Comparison of ENCODE assay signal across 9 mouse cellular contexts in the genomic region with DNA sequence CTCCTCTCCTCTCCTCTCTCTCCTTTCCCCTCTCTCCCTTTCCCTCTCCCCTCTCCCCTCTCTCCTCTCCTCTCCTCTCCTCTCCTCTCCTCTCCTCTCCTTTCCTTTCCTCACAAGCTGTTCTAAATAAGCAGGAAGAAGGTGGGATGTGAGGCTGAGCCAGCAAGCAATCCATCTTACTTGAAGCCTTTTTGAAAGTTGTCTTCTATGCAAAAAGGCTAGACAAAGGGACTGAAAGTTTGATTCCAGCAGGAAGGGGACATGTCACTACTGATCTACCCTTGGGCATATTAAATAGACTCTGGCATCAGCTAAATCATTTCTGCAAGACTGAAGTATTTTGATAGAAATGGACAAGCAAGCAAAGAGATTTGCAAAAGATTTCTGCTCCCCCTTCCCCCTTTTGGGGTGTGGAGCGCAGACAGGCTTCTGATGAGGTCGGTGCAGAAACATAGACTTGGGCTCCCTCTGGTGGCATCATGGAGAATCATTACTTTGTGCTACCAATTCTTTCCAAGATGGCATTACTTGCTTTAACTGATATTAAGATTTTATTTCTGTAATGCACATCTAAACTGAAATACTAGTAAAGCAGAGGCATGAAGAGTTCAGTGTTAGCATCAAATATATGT.
DNase-seq lines count a peak whose midpoint lies in the region; ATAC-seq and TF ChIP-seq lines count a peak whose summit lies in the region.
"Had no signal": no experiment of that assay in that cellular context is flagged by ENCODE, and none has a peak within 500 bp of the region (broad histone marks: within the 10 kb centered on the region; RNA-seq: fewer than 3 reads in every experiment).

No protein-coding gene starts in this region.

- H3K9me3 ChIP-seq in heart, embryonic 10.5 days, result no peaks in the 10 kb centered on the region
- H3K9me3 ChIP-seq in heart, embryonic 11.5 days (replicated peaks; ENCODE audit: control insufficient read depth, low read length), result no peaks in the 10 kb centered on the region
- no peaks in the 10 kb centered on the region for H3K9me3 ChIP-seq in CH12.LX (replicated peaks; ENCODE audit: low read length)
- no peaks in the 10 kb centered on the region for H3K9me3 ChIP-seq in midbrain, embryonic 13.5 days
- H3K9me3 ChIP-seq: liver, embryonic 13.5 days had no signal

- no peak overlapping the region for H3K4me2 ChIP-seq in heart, embryonic 11.5 days
- H3K4me2 ChIP-seq in CH12.LX (ENCODE audit: insufficient read depth, low read depth, poor library complexity, severe bottlenecking), result peak overlapping the region; percentile 21; the same call in 1 of the 2 replicates
- H3K4me2 ChIP-seq in midbrain, embryonic 13.5 days (replicated peaks), result no peak overlapping the region
- H3K4me2 ChIP-seq: liver, embryonic 13.5 days had no signal

- H3K4me3 ChIP-seq in heart, embryonic 10.5 days, result no peak overlapping the region
- H3K4me3 ChIP-seq in heart, embryonic 11.5 days (ENCODE audit: low read depth, low read length), result no peak overlapping the region
- H3K4me3 ChIP-seq in CH12.LX (replicated peaks in 1 of 3; ENCODE audit: low read depth in 2 of 3, low read length in 2 of 3, poor library complexity in 1 of 3), result no peak overlapping the region
- H3K4me3 ChIP-seq in layer of hippocampus, adult 2 months, result no peak overlapping the region
- H3K4me3 ChIP-seq in midbrain, embryonic 13.5 days (replicated peaks), result no peak overlapping the region
- H3K4me3 ChIP-seq: liver, embryonic 13.5 days had no signal

- in situ Hi-C loops in CH12.LX (cut with MboI; ENCODE audit: low pct_ligation_motif_present, low pct_unique_long_range_greater_than_20kb, low sequenced_read_pairs), result no loop called here

- peak; percentile 58 to 70; a peak in 3 of 4 replicates for TF ChIP-seq CTCF in CH12.LX (conservative IDR thresholded peaks at IDR 0.05 in 1 of 2, IDR thresholded peaks at IDR 0.05 in 1 of 2; ENCODE audit: low read depth in 2 of 2, low read length in 2 of 2)
- TF ChIP-seq CTCF in layer of hippocampus, adult 2 months (conservative IDR thresholded peaks at IDR 0.05), result peak; percentile 89

- TF ChIP-seq RAD21 in CH12.LX (IDR thresholded peaks at IDR 0.05; ENCODE audit: low read depth, low read length), result peak; percentile 58

- H3K36me3 ChIP-seq in heart, embryonic 10.5 days, result no peaks in the 10 kb centered on the region
- H3K36me3 ChIP-seq in heart, embryonic 11.5 days (ENCODE audit: control insufficient read depth, insufficient read depth, low read length), result no peaks in the 10 kb centered on the region
- H3K36me3 ChIP-seq in CH12.LX (replicated peaks in 1 of 2; ENCODE audit: control insufficient read depth in 1 of 2, insufficient read depth in 1 of 2, low read length in 1 of 2), result no peaks in the 10 kb centered on the region
- no peaks in the 10 kb centered on the region for H3K36me3 ChIP-seq in midbrain, embryonic 13.5 days
- H3K36me3 ChIP-seq: liver, embryonic 13.5 days had no signal

- H3K9ac ChIP-seq in heart, embryonic 11.5 days (ENCODE audit: low read depth, low read length), result no peak overlapping the region
- no peak overlapping the region for H3K9ac ChIP-seq in CH12.LX (ENCODE audit: insufficient read depth, low read depth)
- no peak overlapping the region for H3K9ac ChIP-seq in midbrain, embryonic 13.5 days (replicated peaks)
- H3K9ac ChIP-seq: liver, embryonic 13.5 days had no signal

- peak; percentile 74 for DNase-seq in heart, embryonic 10.5 days (ENCODE audit: low spot score)
- peak; percentile 60 for DNase-seq in CH12.LX (ENCODE audit: extremely low read depth)
- peak; percentile 8 for DNase-seq in cerebellum, adult 9-11 months
- DNase-seq in frontal cortex, postnatal 36 days (ENCODE audit: low spot score in 2 of 2), result peak; percentile 39 to 76
- peak; percentile 65 to 70 for DNase-seq in layer of hippocampus, adult 2 months (ENCODE audit: low spot score in 2 of 2)
- peak; percentile 19 for DNase-seq in thymus, postnatal 4 days
- DNase-seq: liver, embryonic 13.5 days had no signal

- no peaks in the 10 kb centered on the region for H3K4me1 ChIP-seq in heart, embryonic 10.5 days
- no peaks in the 10 kb centered on the region for H3K4me1 ChIP-seq in heart, embryonic 11.5 days (ENCODE audit: control insufficient read depth, insufficient read depth, low read length)
- no peaks in the 10 kb centered on the region; a peak in 1 of 4 replicates for H3K4me1 ChIP-seq in CH12.LX (ENCODE audit: control insufficient read depth in 1 of 2, insufficient read depth in 2 of 2)
- no peaks in the 10 kb centered on the region for H3K4me1 ChIP-seq in midbrain, embryonic 13.5 days (replicated peaks)
- H3K4me1 ChIP-seq: liver, embryonic 13.5 days had no signal

- 4% methylated on average over 2 of the region's 2 CpGs for WGBS in heart, embryonic 10.5 days
- 3% methylated on average over 2 of the region's 2 CpGs for WGBS in heart, embryonic 11.5 days (ENCODE audit: insufficient replicate concordance)
- 0% methylated on average over 2 of the region's 2 CpGs for WGBS in midbrain, embryonic 13.5 days

- H3K27ac ChIP-seq in heart, embryonic 10.5 days, result no peak overlapping the region
- H3K27ac ChIP-seq in heart, embryonic 11.5 days (ENCODE audit: low read depth, low read length), result no peak overlapping the region
- no peak overlapping the region for H3K27ac ChIP-seq in CH12.LX (ENCODE audit: insufficient read depth, low read depth)
- H3K27ac ChIP-seq in layer of hippocampus, adult 2 months, result no peak overlapping the region
- H3K27ac ChIP-seq in midbrain, embryonic 13.5 days, result no peak overlapping the region
- H3K27ac ChIP-seq: liver, embryonic 13.5 days had no signal

- no peak for TF ChIP-seq POLR2A in CH12.LX (IDR thresholded peaks at IDR 0.05; ENCODE audit: low read depth, low read length)

- no peaks in the 10 kb centered on the region for H3K27me3 ChIP-seq in heart, embryonic 10.5 days (ENCODE audit: insufficient read depth, poor library complexity, severe bottlenecking)
- H3K27me3 ChIP-seq in heart, embryonic 11.5 days (ENCODE audit: control insufficient read depth, insufficient read depth, low read length), result no peaks in the 10 kb centered on the region
- H3K27me3 ChIP-seq in CH12.LX (replicated peaks), result no peaks in the 10 kb centered on the region
- H3K27me3 ChIP-seq in midbrain, embryonic 13.5 days, result no peaks in the 10 kb centered on the region
- H3K27me3 ChIP-seq: liver, embryonic 13.5 days had no signal

- no peak for ATAC-seq in heart, embryonic 11.5 days (replicated peaks; ENCODE audit: insufficient number of reproducible peaks, low FRiP score, low TSS enrichment)
- ATAC-seq in midbrain, embryonic 13.5 days, result peak; percentile 66; the same call in 1 of the 2 replicates

- TF ChIP-seq EP300 in CH12.LX (IDR thresholded peaks at IDR 0.05; ENCODE audit: low read length), result no peak

- dilution Hi-C loops in CH12.LX (cut with MboI; ENCODE audit: extremely low pct_ligation_motif_present, extremely low pct_unique_long_range_greater_than_20kb, low sequenced_read_pairs), result no loop called here

- no peaks in the 10 kb centered on the region for H3K79me2 ChIP-seq in CH12.LX (replicated peaks; ENCODE audit: control insufficient read depth, extremely low read depth, insufficient read depth, poor library complexity, severe bottlenecking)

TF ChIP-seq in CH12.LX, 34 proteins besides CTCF, POLR2A, EP300 and RAD21:
- TF ChIP-seq SMC3 (IDR thresholded peaks at IDR 0.05; ENCODE audit: low read depth, low read length) (peak; percentile 29), IRF4 (IDR thresholded peaks at IDR 0.05; ENCODE audit: low read depth, low read length) (no peak)

Comparison
In these comparisons a context has a peak if more than half of its experiments do, and no peak if none do; other contexts are left out.
1. DNase-seq: peak in every context shown above with its lines; median percentile 74 in heart, embryonic 10.5 days; 68 in layer of hippocampus, adult 2 months; 60 in CH12.LX; 58 in frontal cortex, postnatal 36 days; 19 in thymus, postnatal 4 days; 8 in cerebellum, adult 9-11 months.